Mouse (Mus musculus) lung, adult 2 months (tissue): ENCODE measurements at regions not wholly inside any gene's neighbourhood (a gene's known extent, or its start where the extent isn't known, plus 50 kb on each side); places are given as distances from the start of the nearest gene placed in this dataset.

Source experiments
- DNase-seq: peaks from one replicate; pipeline ENCODE4 v3.0.0; 2022
- H3K4me1 ChIP-seq: fragments of 200-500 bp; 2 replicates; pipeline ENCODE4 v1.6.1; 2011; ENCODE audit warnings: low read length; ENCODE audit not compliant: control insufficient read depth, insufficient read depth
- H3K4me3 ChIP-seq: fragments of 200-500 bp; replicated peaks from 2 replicates; pipeline ENCODE3; 2011; ENCODE audit warnings: low read depth, mild to moderate bottlenecking, control low read depth, low read length; ENCODE audit errors: extremely low read depth
- CTCF ChIP-seq: fragments of 200-500 bp; IDR thresholded peaks from 2 replicates; pipeline ENCODE4 v1.5.1; 2011; ENCODE audit warnings: mild to moderate bottlenecking, low read length, control low read depth; ENCODE audit not compliant: insufficient read depth
- POLR2A ChIP-seq: fragments of 200-500 bp; IDR thresholded peaks from 2 replicates; pipeline ENCODE4 v1.6.1; 2011; ENCODE audit warnings: low read depth, mild to moderate bottlenecking, control low read depth, low read length, borderline replicate concordance; ENCODE audit errors: extremely low read depth
- WGBS: fragments of 180-500 bp; shearing (Covaris S2); methylation state at CpG from one replicate; pipeline ENCODE4 v1.1.7; 2018; 5-methylcytosine and 5-hydroxymethylcytosine counted together

- Histone ChIP-seq H3K4me3 (no peak overlapping the region), H3K4me1 (no peaks in the 10 kb centered on the region)
- no peak for DNase-seq
- TF ChIP-seq CTCF (no peak), POLR2A (no peak)
- WGBS, result 76% methylated on average over 1 of the region's 1 CpGs
Observed at GRCm38 (mm10) chr2:147244406-147244805, 50.4 kb upstream of the Nkx2-2 start.
